Mouse (Mus musculus): ENCODE measurements around the gene Slc9a3r2. TPM values are rescaled to one million over a fixed set of nuclear protein-coding genes. Genes with fewer than 3 reads are reported as not detected.

The Slc9a3r2 gene
- polyA plus RNA-seq, 1 experiment from 2014 or later = 12.5 TPM

DNA sequence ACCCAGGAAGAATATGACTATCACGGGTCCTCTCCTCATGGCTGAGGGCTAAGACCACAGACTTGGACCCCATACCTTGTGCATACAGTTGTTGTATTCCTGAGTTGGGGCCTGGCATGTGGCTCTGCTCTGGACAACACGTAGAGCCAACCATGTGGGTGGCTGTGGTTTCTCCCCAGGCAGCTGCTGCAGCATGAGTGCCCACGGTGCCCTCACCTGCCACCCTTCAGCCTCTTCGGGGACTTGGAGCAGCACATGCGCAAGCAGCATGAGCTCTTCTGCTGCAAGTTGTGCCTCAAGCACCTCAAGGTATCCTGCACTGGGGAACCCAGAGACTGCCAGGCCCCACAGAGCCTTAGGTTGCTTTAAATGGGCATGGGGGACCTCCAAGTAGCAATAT lies 26.8 kb upstream of the Slc9a3r2 start:
- H3K4me1 ChIP-seq (ENCODE audit: insufficient read depth) = peaks cover 16% of the 10 kb centered on the region
- H3K4me3 ChIP-seq (ENCODE audit: low read depth, low read length) = no peak overlapping the region
- WGBS (ENCODE audit: insufficient replicate concordance) = 88% methylated on average over 5 of the region's 5 CpGs
- no peaks in the 10 kb centered on the region for H3K9me3 ChIP-seq (ENCODE audit: low read length)
- DNase-seq = no peak
- ATAC-seq = no peak
- H3K4me2 ChIP-seq (ENCODE audit: low read depth, low read length) = no peak overlapping the region
- H3K9ac ChIP-seq (replicated peaks) = no peak overlapping the region
- no peak for TF ChIP-seq CTCF (IDR thresholded peaks at IDR 0.05; ENCODE audit: low read depth)
- TF ChIP-seq EP300 (IDR thresholded peaks at IDR 0.05; ENCODE audit: low read depth) = no peak
- H3K27me3 ChIP-seq (ENCODE audit: insufficient read depth, low read length) = no peaks in the 10 kb centered on the region
- H3K27ac ChIP-seq (ENCODE audit: low read depth) = no peak overlapping the region
- peaks cover 49% of the 10 kb centered on the region for H3K36me3 ChIP-seq (replicated peaks; ENCODE audit: insufficient read depth, low read length)

GRCm38 (mm10) chr17:24676187-24676586 lies 26.1 kb upstream of the Slc9a3r2 start:
- ATAC-seq (peak; percentile 33), DNase-seq (peak; percentile 84)
- Histone ChIP-seq H3K27ac (ENCODE audit: low read depth) (no peak overlapping the region), H3K36me3 (replicated peaks; ENCODE audit: insufficient read depth, low read length) (peaks cover 45% of the 10 kb centered on the region), H3K4me2 (ENCODE audit: low read depth, low read length) (no peak overlapping the region), H3K4me1 (ENCODE audit: insufficient read depth) (peaks cover 23% of the 10 kb centered on the region), H3K9ac (replicated peaks) (no peak overlapping the region), H3K9me3 (ENCODE audit: low read length) (no peaks in the 10 kb centered on the region), H3K4me3 (ENCODE audit: low read depth, low read length) (no peak overlapping the region), H3K27me3 (ENCODE audit: insufficient read depth, low read length) (no peaks in the 10 kb centered on the region)
- TF ChIP-seq EP300 (IDR thresholded peaks at IDR 0.05; ENCODE audit: low read depth) (no peak), CTCF (IDR thresholded peaks at IDR 0.05; ENCODE audit: low read depth) (peak; percentile 87)
- WGBS (ENCODE audit: insufficient replicate concordance) = 68% methylated on average over 2 of the region's 2 CpGs

GRCm38 (mm10) chr17:24674277-24674676 lies 24.1 kb upstream of the Slc9a3r2 start:
- TF ChIP-seq CTCF (IDR thresholded peaks at IDR 0.05; ENCODE audit: low read depth) (no peak), EP300 (IDR thresholded peaks at IDR 0.05; ENCODE audit: low read depth) (no peak)
- Histone ChIP-seq H3K27ac (ENCODE audit: low read depth) (no peak overlapping the region), H3K36me3 (replicated peaks; ENCODE audit: insufficient read depth, low read length) (peaks cover 28% of the 10 kb centered on the region), H3K9me3 (ENCODE audit: low read length) (no peaks in the 10 kb centered on the region), H3K4me3 (ENCODE audit: low read depth, low read length) (no peak overlapping the region), H3K4me2 (ENCODE audit: low read depth, low read length) (no peak overlapping the region), H3K4me1 (ENCODE audit: insufficient read depth) (peaks cover 34% of the 10 kb centered on the region), H3K9ac (replicated peaks) (no peak overlapping the region), H3K27me3 (ENCODE audit: insufficient read depth, low read length) (no peaks in the 10 kb centered on the region)
- ATAC-seq = no peak
- DNase-seq = no peak
- 55% methylated on average over 7 of the region's 7 CpGs for WGBS (ENCODE audit: insufficient replicate concordance)

DNA sequence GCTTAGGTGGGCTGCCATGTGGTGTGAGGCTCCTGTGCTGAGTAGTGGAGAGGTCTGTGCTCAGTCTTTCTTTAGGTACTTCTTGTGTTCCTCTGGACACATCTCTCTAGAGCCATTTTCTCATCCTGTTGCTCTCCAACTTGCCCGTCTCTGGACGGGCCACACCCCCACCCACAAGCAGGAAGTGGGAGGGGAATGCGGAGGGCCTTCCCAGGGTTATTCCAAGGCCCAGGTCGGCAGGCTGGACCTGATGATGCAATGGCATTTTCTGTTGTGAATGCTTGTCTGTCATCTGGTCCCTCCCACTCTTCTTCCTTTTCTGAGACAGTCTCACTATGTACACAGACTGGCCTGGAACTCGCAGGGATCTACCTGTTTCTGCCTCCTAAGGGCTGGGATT lies 22.0 kb upstream of the Slc9a3r2 start:
- H3K27ac ChIP-seq (ENCODE audit: low read depth) = peak overlapping the region; percentile 31; the same call in 1 of the 2 replicates
- TF ChIP-seq CTCF (IDR thresholded peaks at IDR 0.05; ENCODE audit: low read depth) = no peak
- TF ChIP-seq EP300 (IDR thresholded peaks at IDR 0.05; ENCODE audit: low read depth) = no peak
- peaks cover 40% of the 10 kb centered on the region for H3K4me1 ChIP-seq (ENCODE audit: insufficient read depth)
- peak overlapping the region; percentile 98 for H3K4me2 ChIP-seq (ENCODE audit: low read depth, low read length)
- WGBS (ENCODE audit: insufficient replicate concordance) = 10% methylated on average over 5 of the region's 5 CpGs
- ATAC-seq (peak; percentile 40), DNase-seq (peak; percentile 75)
- peaks cover 7% of the 10 kb centered on the region for H3K36me3 ChIP-seq (replicated peaks; ENCODE audit: insufficient read depth, low read length)
- no peak overlapping the region; the same call in 1 of the 2 replicates for H3K9ac ChIP-seq (replicated peaks)
- H3K27me3 ChIP-seq (ENCODE audit: insufficient read depth, low read length) = no peaks in the 10 kb centered on the region
- no peaks in the 10 kb centered on the region for H3K9me3 ChIP-seq (ENCODE audit: low read length)
- no peak overlapping the region for H3K4me3 ChIP-seq (ENCODE audit: low read depth, low read length)

DNA sequence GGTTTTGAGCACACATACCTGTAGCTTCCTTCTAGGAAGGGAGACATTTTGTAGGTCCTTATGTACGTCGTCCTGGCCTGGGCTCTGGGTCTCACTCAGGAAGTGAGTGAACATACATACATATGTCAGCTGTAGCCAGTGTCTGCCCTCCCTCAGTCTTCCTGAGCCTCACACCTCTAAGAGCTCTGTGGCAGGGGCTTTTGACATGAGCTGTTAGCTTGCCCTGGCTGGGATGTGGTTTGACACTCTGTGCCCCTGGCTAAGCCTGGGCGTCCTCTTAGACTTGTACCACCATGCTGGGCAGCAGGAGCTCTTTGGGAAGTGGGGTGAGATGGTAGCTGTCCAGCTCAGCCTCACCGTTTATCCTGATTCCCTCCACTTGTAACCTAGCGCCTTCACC lies 21.2 kb upstream of the Slc9a3r2 start:
- DNase-seq = no peak
- 54% methylated on average over 5 of the region's 5 CpGs for WGBS (ENCODE audit: insufficient replicate concordance)
- peaks cover 40% of the 10 kb centered on the region for H3K4me1 ChIP-seq (ENCODE audit: insufficient read depth)
- no peak overlapping the region for H3K4me3 ChIP-seq (ENCODE audit: low read depth, low read length)
- TF ChIP-seq EP300 (IDR thresholded peaks at IDR 0.05; ENCODE audit: low read depth) (no peak), CTCF (IDR thresholded peaks at IDR 0.05; ENCODE audit: low read depth) (no peak)
- peak overlapping the region; percentile 99; the same call in 1 of the 2 replicates for H3K9ac ChIP-seq (replicated peaks)
- ATAC-seq = no peak
- no peaks in the 10 kb centered on the region for H3K27me3 ChIP-seq (ENCODE audit: insufficient read depth, low read length)
- peak overlapping the region; percentile 31; the same call in 1 of the 2 replicates for H3K27ac ChIP-seq (ENCODE audit: low read depth)
- no peaks in the 10 kb centered on the region for H3K9me3 ChIP-seq (ENCODE audit: low read length)
- no peaks in the 10 kb centered on the region for H3K36me3 ChIP-seq (replicated peaks; ENCODE audit: insufficient read depth, low read length)
- peak overlapping the region; percentile 98 for H3K4me2 ChIP-seq (ENCODE audit: low read depth, low read length)

GRCm38 (mm10) chr17:24670246-24670844 lies 20.2 kb upstream of the Slc9a3r2 start:
- Histone ChIP-seq H3K9me3 (ENCODE audit: low read length) (no peaks in the 10 kb centered on the region), H3K27me3 (ENCODE audit: insufficient read depth, low read length) (no peaks in the 10 kb centered on the region), H3K27ac (ENCODE audit: low read depth) (peak overlapping the region; percentile 95), H3K9ac (replicated peaks) (peak overlapping the region; percentile 99), H3K4me3 (ENCODE audit: low read depth, low read length) (peak overlapping the region; percentile 100), H3K4me1 (ENCODE audit: insufficient read depth) (peaks cover 40% of the 10 kb centered on the region), H3K4me2 (ENCODE audit: low read depth, low read length) (peak overlapping the region; percentile 98), H3K36me3 (replicated peaks; ENCODE audit: insufficient read depth, low read length) (no peaks in the 10 kb centered on the region)
- DNase-seq (no peak), ATAC-seq (no peak)
- TF ChIP-seq CTCF (IDR thresholded peaks at IDR 0.05; ENCODE audit: low read depth) (no peak), EP300 (IDR thresholded peaks at IDR 0.05; ENCODE audit: low read depth) (no peak)
- 5% methylated on average over 8 of the region's 8 CpGs for WGBS (ENCODE audit: insufficient replicate concordance)
